Mouse (Mus musculus) embryo, embryonic 10 days (tissue): ENCODE measurements at regions not wholly inside any gene's neighbourhood (a gene's known extent, or its start where the extent isn't known, plus 50 kb on each side); places are given as distances from the start of the nearest gene placed in this dataset.

Source experiments
- DNase-seq: peaks from one replicate; pipeline ENCODE4 v3.0.0-alpha.2; 2015; ENCODE audit warnings: low spot score

GRCm38 (mm10) chr12:43123160-43123559 lies 1087.0 kb downstream of the Dnajb9 start:
- no peak for DNase-seq

GRCm38 (mm10) chr12:43112096-43112495 lies 1098.0 kb downstream of the Dnajb9 start:
- no peak for DNase-seq

GRCm38 (mm10) chr12:43099382-43099781 lies 1110.7 kb downstream of the Dnajb9 start:
- DNase-seq, result no peak

GRCm38 (mm10) chr12:43078081-43078480 lies 1132.0 kb downstream of the Dnajb9 start:
- DNase-seq, result peak; percentile 4
